23 mouse cellular contexts compared by ENCODE assay signal in genomic region chr14:9460006-9460405, GRCm38 (mm10).
A peak's percentile ranks its signal among the peaks of the same experiment; 100 is the strongest.
DNase-seq lines count a peak whose midpoint lies in the region; ATAC-seq and TF ChIP-seq lines count a peak whose summit lies in the region.
"Had no signal": no experiment of that assay in that cellular context is flagged by ENCODE, and none has a peak within 500 bp of the region (broad histone marks: within the 10 kb centered on the region; RNA-seq: fewer than 3 reads in every experiment).

No protein-coding gene starts in this region.

- no peaks in the 10 kb centered on the region for H3K36me3 ChIP-seq in hindbrain, postnatal 0 days (ENCODE audit: insufficient read depth, low read length)
- no peaks in the 10 kb centered on the region for H3K36me3 ChIP-seq in hindbrain, embryonic 12.5 days
- H3K36me3 ChIP-seq in midbrain, embryonic 11.5 days (ENCODE audit: control insufficient read depth, insufficient read depth, low read length) = no peaks in the 10 kb centered on the region
- H3K36me3 ChIP-seq in midbrain, postnatal 0 days (ENCODE audit: insufficient read depth, low read length) = no peaks in the 10 kb centered on the region
- H3K36me3 ChIP-seq: embryonic facial prominence, embryonic 12.5 days; heart, embryonic 13.5 days had no signal

- no peaks in the 10 kb centered on the region for H3K4me1 ChIP-seq in hindbrain, postnatal 0 days (ENCODE audit: insufficient read depth, low read length)
- peaks cover 4% of the 10 kb centered on the region; the same call in 1 of the 2 replicates for H3K4me1 ChIP-seq in hindbrain, embryonic 12.5 days
- H3K4me1 ChIP-seq in midbrain, embryonic 11.5 days (ENCODE audit: control insufficient read depth, insufficient read depth, low read length) = no peaks in the 10 kb centered on the region
- 0 out of 2 replicates have a peak, but pooled peaks cover 2% of the 10 kb centered on the region for H3K4me1 ChIP-seq in midbrain, postnatal 0 days (ENCODE audit: insufficient read depth, low read length)
- H3K4me1 ChIP-seq: forebrain, embryonic 13.5 days had no signal

- no peak overlapping the region for H3K4me3 ChIP-seq in hindbrain, postnatal 0 days (ENCODE audit: low read length)
- H3K4me3 ChIP-seq in hindbrain, embryonic 12.5 days = no peak overlapping the region
- H3K4me3 ChIP-seq in midbrain, embryonic 11.5 days (ENCODE audit: low read depth, low read length) = no peak overlapping the region
- no peak overlapping the region for H3K4me3 ChIP-seq in midbrain, postnatal 0 days (ENCODE audit: low read depth, low read length)
- H3K4me3 ChIP-seq: embryonic facial prominence, embryonic 12.5 days; erythroblast, embryonic 14.5 days; forebrain, embryonic 13.5 days; heart, embryonic 13.5 days had no signal

- DNase-seq in hindbrain, postnatal 0 days (ENCODE audit: low spot score) = peak; percentile 12
- peak; percentile 23 for DNase-seq in midbrain, embryonic 11.5 days (ENCODE audit: low spot score, missing footprints)
- DNase-seq in midbrain, postnatal 0 days (ENCODE audit: low spot score) = no peak
- DNase-seq in frontal cortex, postnatal 36 days (ENCODE audit: low spot score in 2 of 2) = peak; percentile 20 to 48
- DNase-seq in right cerebral cortex, postnatal 36 days (ENCODE audit: low spot score in 2 of 2) = peak; percentile 31 to 52
- DNase-seq in heart, postnatal 25 days (ENCODE audit: low spot score) = no peak
- no peak for DNase-seq in thymus, postnatal 10 days (ENCODE audit: low spot score in 2 of 2)
- DNase-seq: adrenal gland, postnatal 10 days; B cell, adult 2 months; cerebellum, adult 9-11 months; heart, adult 11 months; kidney, adult 11 months; lung, adult 2 months; lung, postnatal 36 days; thymus, postnatal 14 days had no signal

- no peaks in the 10 kb centered on the region for H3K27me3 ChIP-seq in hindbrain, postnatal 0 days (ENCODE audit: insufficient read depth, low read length)
- H3K27me3 ChIP-seq in hindbrain, embryonic 12.5 days = no peaks in the 10 kb centered on the region
- H3K27me3 ChIP-seq in midbrain, embryonic 11.5 days (ENCODE audit: control insufficient read depth, insufficient read depth, low read length) = no peaks in the 10 kb centered on the region
- H3K27me3 ChIP-seq in midbrain, postnatal 0 days (ENCODE audit: insufficient read depth, low read length) = no peaks in the 10 kb centered on the region
- H3K27me3 ChIP-seq: embryonic facial prominence, embryonic 12.5 days; forebrain, embryonic 13.5 days; heart, embryonic 13.5 days; Patski had no signal

- H3K4me2 ChIP-seq in hindbrain, postnatal 0 days (ENCODE audit: low read depth, low read length) = no peak overlapping the region
- no peak overlapping the region for H3K4me2 ChIP-seq in hindbrain, embryonic 12.5 days (replicated peaks)
- H3K4me2 ChIP-seq in midbrain, embryonic 11.5 days = no peak overlapping the region
- H3K4me2 ChIP-seq in midbrain, postnatal 0 days (ENCODE audit: low read depth, low read length, poor library complexity, severe bottlenecking) = no peak overlapping the region
- H3K4me2 ChIP-seq: embryonic facial prominence, embryonic 12.5 days; forebrain, embryonic 13.5 days; heart, embryonic 13.5 days; liver, embryonic 11.5 days had no signal

- no peak for TF ChIP-seq CTCF in hindbrain, postnatal 0 days (IDR thresholded peaks at IDR 0.05; ENCODE audit: low read depth)
- TF ChIP-seq CTCF in midbrain, postnatal 0 days (IDR thresholded peaks at IDR 0.05) = no peak

- ATAC-seq in hindbrain, postnatal 0 days = no peak
- ATAC-seq in hindbrain, embryonic 12.5 days (ENCODE audit: low FRiP score) = no peak
- ATAC-seq in midbrain, embryonic 11.5 days (ENCODE audit: low FRiP score) = no peak
- ATAC-seq in midbrain, postnatal 0 days (ENCODE audit: low FRiP score) = no peak
- ATAC-seq: forebrain, embryonic 13.5 days; Patski had no signal

- no peak overlapping the region for H3K9ac ChIP-seq in hindbrain, postnatal 0 days (replicated peaks; ENCODE audit: low read length)
- no peak overlapping the region for H3K9ac ChIP-seq in hindbrain, embryonic 12.5 days
- no peak overlapping the region for H3K9ac ChIP-seq in midbrain, embryonic 11.5 days (ENCODE audit: low read length)
- no peak overlapping the region for H3K9ac ChIP-seq in midbrain, postnatal 0 days (replicated peaks; ENCODE audit: low read length, poor library complexity, severe bottlenecking)
- H3K9ac ChIP-seq: embryonic facial prominence, embryonic 12.5 days; forebrain, embryonic 13.5 days; heart, embryonic 13.5 days had no signal

- intact Hi-C loops in heart, postnatal 25 days (cut with DNase I) = no loop called here

- H3K9me3 ChIP-seq in hindbrain, postnatal 0 days (ENCODE audit: low read length) = no peaks in the 10 kb centered on the region
- H3K9me3 ChIP-seq in hindbrain, embryonic 12.5 days (replicated peaks) = no peaks in the 10 kb centered on the region
- no peaks in the 10 kb centered on the region for H3K9me3 ChIP-seq in midbrain, embryonic 11.5 days (ENCODE audit: control insufficient read depth, low read length)
- H3K9me3 ChIP-seq in midbrain, postnatal 0 days (ENCODE audit: low read length) = no peaks in the 10 kb centered on the region
- H3K9me3 ChIP-seq: embryonic facial prominence, embryonic 12.5 days; forebrain, embryonic 13.5 days; heart, embryonic 13.5 days had no signal

- WGBS in hindbrain, postnatal 0 days = 84% methylated on average over 3 of the region's 3 CpGs
- WGBS in hindbrain, embryonic 12.5 days = 95% methylated on average over 3 of the region's 3 CpGs
- WGBS in midbrain, embryonic 11.5 days = 94% methylated on average over 3 of the region's 3 CpGs
- 86% methylated on average over 3 of the region's 3 CpGs for WGBS in midbrain, postnatal 0 days

- no peak overlapping the region for H3K27ac ChIP-seq in hindbrain, postnatal 0 days
- no peak overlapping the region for H3K27ac ChIP-seq in hindbrain, embryonic 12.5 days
- no peak overlapping the region for H3K27ac ChIP-seq in midbrain, embryonic 11.5 days (ENCODE audit: low read depth, low read length)
- H3K27ac ChIP-seq in midbrain, postnatal 0 days (ENCODE audit: low read depth, low read length) = no peak overlapping the region
- H3K27ac ChIP-seq: embryonic facial prominence, embryonic 12.5 days; forebrain, embryonic 13.5 days; heart, embryonic 13.5 days; stomach, postnatal 0 days had no signal

Comparison
In these comparisons a context has a peak if more than half of its experiments do, and no peak if none do; other contexts are left out.
1. DNase-seq: peak in hindbrain, postnatal 0 days (single experiment), midbrain, embryonic 11.5 days (single experiment), frontal cortex, postnatal 36 days (2 of 2) and right cerebral cortex, postnatal 36 days (2 of 2); none in midbrain, postnatal 0 days (single experiment), heart, postnatal 25 days (single experiment) and thymus, postnatal 10 days (0 of 2).